Mouse (Mus musculus): ENCODE data around the gene Cyp2j6. TPM values are rescaled to one million over a fixed set of nuclear protein-coding genes. Genes with fewer than 3 reads are reported as not detected.

The Cyp2j6 gene
- 1.3 and 2.0 TPM in 2 replicates for polyA plus RNA-seq (2015; fragmentation: Nextera tagmentation; extraction: Ambion mirVana)

GRCm38 (mm10) chr4:96553133-96553819 lies at the start of gene Cyp2j6:
Gene Cyp2j6 (minus strand): TSS chr4:96553661.

GRCm38 (mm10) chr4:96590911-96591790 lies 37.7 kb upstream of the Cyp2j6 start, which contains the start of gene Cyp2j9:
Gene Cyp2j9 (minus strand): TSS chr4:96591578.

GRCm38 (mm10) chr4:96507286-96507685 lies 46.2 kb downstream of the Cyp2j6 start, which contains the start of gene Cyp2j8:
Gene Cyp2j8 (minus strand): TSS chr4:96507386.

Other genes starting within 250 kb of the Cyp2j6 start
- gene Cyp2j11, start 205.0 kb downstream of the Cyp2j6 start, polyA plus RNA-seq (2015; fragmentation: Nextera tagmentation; extraction: Ambion mirVana), result not detected in 2 replicates
- gene Cyp2j8, start 46.3 kb downstream of the Cyp2j6 start, polyA plus RNA-seq (2015; fragmentation: Nextera tagmentation; extraction: Ambion mirVana), result not detected in 2 replicates
- 1.6 and 2.0 TPM in 2 replicates for gene Cyp2j9, start 37.9 kb upstream of the Cyp2j6 start, polyA plus RNA-seq (2015; fragmentation: Nextera tagmentation; extraction: Ambion mirVana)
- not detected in 2 replicates for gene Cyp2j5, start 110.5 kb upstream of the Cyp2j6 start, polyA plus RNA-seq (2015; fragmentation: Nextera tagmentation; extraction: Ambion mirVana)
- gene Gm12695, start 231.5 kb upstream of the Cyp2j6 start, polyA plus RNA-seq (2015; fragmentation: Nextera tagmentation; extraction: Ambion mirVana), result not detected in 2 replicates